Mouse (Mus musculus) midbrain, embryonic 10.5 days (tissue): Measurements from ENCODE around the gene Rybp. TPM values are rescaled to one million over a fixed set of nuclear protein-coding genes. Genes with fewer than 3 reads are reported as not detected.

Experiments used
- DNase-seq: peaks from one replicate; pipeline ENCODE4 v3.0.0-alpha.2; 2017; ENCODE audit warnings: low spot score
- H3K27ac ChIP-seq: fragments of 300-500 bp; sonication (generic); replicated peaks from 2 replicates; pipeline ENCODE4 v1.5.1; 2016; ENCODE audit warnings: mild to moderate bottlenecking
- H3K27me3 ChIP-seq: fragments of 300-500 bp; sonication (generic); 2 replicates; pipeline ENCODE4 v1.6.1; 2016; ENCODE audit warnings: low read depth, mild to moderate bottlenecking; ENCODE audit not compliant: poor library complexity, severe bottlenecking
- H3K36me3 ChIP-seq: fragments of 300-500 bp; sonication (generic); 2 replicates; pipeline ENCODE4 v1.6.1; 2016; ENCODE audit warnings: mild to moderate bottlenecking, moderate library complexity
- H3K4me1 ChIP-seq: fragments of 300-500 bp; sonication (generic); 2 replicates; pipeline ENCODE4 v1.6.1; 2016
- H3K4me3 ChIP-seq: fragments of 300-500 bp; sonication (generic); 2 replicates; pipeline ENCODE4 v1.5.1; 2016; ENCODE audit warnings: mild to moderate bottlenecking, moderate library complexity
- H3K9me3 ChIP-seq: fragments of 300-500 bp; sonication (generic); replicated peaks from 2 replicates; pipeline ENCODE4 v1.6.1; 2016; ENCODE audit warnings: mild to moderate bottlenecking
- WGBS: fragments of 180-500 bp; shearing (Covaris S2); methylation state at CpG from one replicate; pipeline ENCODE4 v1.1.7; 2016; 5-methylcytosine and 5-hydroxymethylcytosine counted together
- polyA plus RNA-seq: library from polyadenylated mRNA; unstranded; fragments of >200 nt; fragmentation: Nextera tagmentation; extraction: Ambion mirVana; gene quantifications from 2 replicates; pipeline ENCODE4 v1.2.1, GENCODE M21; 2016

The Rybp gene
- polyA plus RNA-seq, 1 experiment from 2014 or later = 11.2 TPM

DNA sequence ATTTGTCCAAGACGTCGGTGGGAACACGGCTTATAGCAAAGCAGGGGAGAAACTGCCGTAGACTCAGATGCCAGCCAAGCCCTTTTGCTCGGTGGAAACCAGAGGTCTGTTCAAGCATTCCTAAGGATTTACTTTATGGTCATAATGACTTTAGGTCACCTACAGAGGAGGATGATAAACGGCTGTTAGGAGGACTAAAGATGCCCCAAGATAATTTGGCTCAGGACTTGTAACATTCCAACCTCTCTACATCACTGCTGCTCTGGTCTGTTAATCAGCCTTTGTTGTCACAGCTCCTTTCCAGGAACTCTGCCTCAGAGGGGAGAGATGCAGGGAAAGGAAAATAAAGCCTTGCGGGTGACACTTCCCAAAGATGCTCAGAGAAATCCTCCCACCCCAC lies 93.5 kb downstream of the Rybp start:
- WGBS = 79% methylated on average over 7 of the region's 7 CpGs
- DNase-seq = no peak
- H3K4me3 ChIP-seq = no peak overlapping the region
- H3K27ac ChIP-seq = no peak overlapping the region
- peaks cover 32% of the 10 kb centered on the region for H3K4me1 ChIP-seq
- no peaks in the 10 kb centered on the region for H3K9me3 ChIP-seq
- H3K27me3 ChIP-seq = peaks cover 85% of the 10 kb centered on the region
- no peaks in the 10 kb centered on the region for H3K36me3 ChIP-seq

DNA sequence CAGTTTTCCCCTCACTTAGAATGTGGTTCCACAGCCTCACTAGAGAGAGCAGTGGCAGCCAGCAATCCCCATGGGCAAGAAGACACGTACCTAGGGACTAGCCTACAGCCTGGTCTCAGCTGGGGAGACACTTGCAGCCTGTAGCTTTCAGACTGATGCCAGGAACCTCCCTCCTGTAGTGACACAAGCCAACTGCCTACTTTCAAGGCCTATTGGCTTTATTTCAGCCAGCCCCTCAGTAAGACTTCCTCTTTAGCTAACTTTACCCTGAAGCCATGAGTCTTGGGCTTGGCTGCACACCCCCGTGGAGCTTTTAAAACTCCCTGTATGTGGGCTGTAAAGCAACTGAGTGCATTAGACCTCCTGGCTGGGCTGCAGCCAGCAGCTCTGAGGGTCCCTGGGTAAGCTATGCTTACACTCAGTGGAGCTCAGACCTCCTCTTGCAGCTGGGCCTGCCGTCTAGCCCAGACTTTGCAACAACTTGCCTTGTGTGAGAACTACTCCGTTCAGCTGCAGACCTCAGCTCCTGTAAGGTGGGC lies 94.5 kb downstream of the Rybp start:
- 57% methylated on average over 4 of the region's 4 CpGs for WGBS
- peaks cover 85% of the 10 kb centered on the region for H3K27me3 ChIP-seq
- peaks cover 32% of the 10 kb centered on the region for H3K4me1 ChIP-seq

DNA sequence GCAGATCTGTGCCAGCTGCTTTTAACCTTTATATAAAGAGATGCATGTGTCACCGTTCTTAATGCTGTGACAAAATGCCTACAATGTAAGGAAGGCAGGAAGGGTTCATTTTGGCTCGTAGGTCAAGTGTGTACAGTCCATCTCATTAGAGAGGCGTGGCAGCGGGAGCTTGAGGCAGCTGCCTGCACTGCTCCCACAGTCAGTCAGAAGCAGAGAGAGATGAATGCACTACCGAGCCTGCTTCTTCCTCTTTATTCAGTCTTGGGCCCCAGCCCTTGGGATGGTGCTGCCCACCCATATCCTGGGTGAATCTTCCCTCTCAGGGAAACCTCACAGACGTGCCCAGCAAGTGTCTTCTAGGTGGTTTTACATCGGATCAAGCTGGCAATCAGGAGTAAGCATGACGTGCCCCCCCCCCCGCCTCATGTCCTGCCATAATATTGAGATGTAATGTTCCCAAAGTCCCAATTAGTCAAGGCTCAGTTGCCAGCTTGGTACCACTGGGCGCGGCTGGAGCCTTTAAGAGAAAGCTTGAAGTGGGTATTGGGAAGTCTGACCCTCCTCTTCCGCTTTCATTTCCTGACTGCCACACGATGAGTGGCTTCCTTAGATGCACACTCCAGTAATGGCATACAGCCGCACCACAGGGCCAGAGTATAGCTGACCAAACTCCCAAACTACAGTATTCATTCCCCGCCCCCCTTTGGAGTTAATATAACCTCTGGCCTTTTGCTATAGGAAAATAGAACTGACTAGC lies 96.3 kb downstream of the Rybp start:
- no peak for DNase-seq
- Histone ChIP-seq H3K4me1 (peaks cover 29% of the 10 kb centered on the region), H3K27me3 (peaks cover 87% of the 10 kb centered on the region), H3K4me3 (no peak overlapping the region), H3K27ac (no peak overlapping the region), H3K9me3 (no peaks in the 10 kb centered on the region), H3K36me3 (no peaks in the 10 kb centered on the region)
- 85% methylated on average over 15 of the region's 15 CpGs for WGBS

More for the DNA sequence above, 94.5 kb downstream of the Rybp start:
- no peaks in the 10 kb centered on the region for H3K9me3 ChIP-seq
- no peak for DNase-seq
- no peak overlapping the region for H3K4me3 ChIP-seq
- no peaks in the 10 kb centered on the region for H3K36me3 ChIP-seq
- no peak overlapping the region for H3K27ac ChIP-seq

DNA sequence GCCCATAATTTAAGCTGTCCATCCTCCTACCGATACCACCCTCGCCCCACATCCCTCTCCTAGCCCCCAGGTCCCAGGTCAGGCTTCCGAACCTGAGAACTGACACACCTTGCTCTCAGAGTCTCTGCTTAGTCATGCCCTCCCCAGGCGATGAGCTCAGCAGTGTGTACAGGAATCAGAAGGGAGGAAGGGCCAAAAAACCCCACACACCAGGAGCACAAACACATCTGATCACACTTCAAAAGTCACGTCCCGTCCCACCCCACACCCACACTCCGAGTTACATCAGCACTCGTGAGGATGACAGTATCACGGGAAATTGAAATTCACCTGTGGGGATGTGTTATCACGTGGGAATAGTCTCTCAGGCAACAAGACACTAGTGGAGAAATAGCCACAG lies 97.0 kb downstream of the Rybp start:
- 91% methylated on average over 10 of the region's 10 CpGs for WGBS
- no peak for DNase-seq
- peaks cover 29% of the 10 kb centered on the region for H3K4me1 ChIP-seq
- peaks cover 90% of the 10 kb centered on the region for H3K27me3 ChIP-seq
- no peaks in the 10 kb centered on the region for H3K9me3 ChIP-seq
- no peak overlapping the region for H3K4me3 ChIP-seq
- no peak overlapping the region for H3K27ac ChIP-seq
- no peaks in the 10 kb centered on the region for H3K36me3 ChIP-seq

DNA sequence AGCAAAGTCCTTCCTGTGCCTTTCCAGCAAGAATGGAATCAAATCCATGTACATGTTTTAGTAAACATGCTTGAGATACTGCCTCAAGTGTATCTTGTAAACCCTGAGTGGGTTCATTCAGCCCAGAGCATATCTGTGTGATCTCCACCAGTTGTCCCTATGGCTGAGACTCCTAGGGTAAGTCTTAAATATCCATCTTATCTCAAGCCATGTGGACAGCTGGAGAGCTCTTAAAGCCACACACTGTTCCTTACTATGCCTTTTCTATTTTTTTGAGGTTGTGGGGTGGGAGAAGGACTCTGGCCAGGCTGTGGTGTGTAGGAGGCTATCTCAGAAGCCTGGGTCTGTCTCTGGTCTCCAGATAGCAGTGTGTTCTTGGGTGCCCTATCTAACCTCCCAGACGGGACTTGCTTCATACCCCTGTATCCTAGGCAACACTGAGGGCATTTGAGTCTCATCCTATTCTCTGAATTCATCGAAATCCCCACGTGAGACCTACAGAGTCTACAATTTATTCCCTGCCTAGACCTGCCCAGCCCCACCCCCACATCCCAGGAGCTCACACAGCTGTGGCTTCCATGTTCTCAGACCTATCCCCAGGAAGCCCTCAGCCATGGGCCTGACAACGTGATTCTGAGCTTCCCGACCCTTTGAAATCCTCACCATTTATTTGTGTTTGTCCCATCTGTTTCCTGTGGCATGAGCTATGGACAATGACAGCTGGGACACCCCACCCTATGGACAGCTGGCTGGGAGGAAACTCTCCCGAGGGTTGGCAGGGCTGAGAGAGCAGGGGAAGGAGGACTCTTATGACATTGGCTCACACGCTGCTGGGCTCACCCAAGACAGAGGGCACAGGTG lies 98.2 kb downstream of the Rybp start:
- DNase-seq = no peak
- H3K4me3 ChIP-seq = no peak overlapping the region
- H3K27me3 ChIP-seq = peaks cover 90% of the 10 kb centered on the region
- H3K27ac ChIP-seq = no peak overlapping the region
- H3K4me1 ChIP-seq = peaks cover 31% of the 10 kb centered on the region
- 53% methylated on average over 7 of the region's 7 CpGs for WGBS
- H3K36me3 ChIP-seq = no peaks in the 10 kb centered on the region
- H3K9me3 ChIP-seq = no peaks in the 10 kb centered on the region

DNA sequence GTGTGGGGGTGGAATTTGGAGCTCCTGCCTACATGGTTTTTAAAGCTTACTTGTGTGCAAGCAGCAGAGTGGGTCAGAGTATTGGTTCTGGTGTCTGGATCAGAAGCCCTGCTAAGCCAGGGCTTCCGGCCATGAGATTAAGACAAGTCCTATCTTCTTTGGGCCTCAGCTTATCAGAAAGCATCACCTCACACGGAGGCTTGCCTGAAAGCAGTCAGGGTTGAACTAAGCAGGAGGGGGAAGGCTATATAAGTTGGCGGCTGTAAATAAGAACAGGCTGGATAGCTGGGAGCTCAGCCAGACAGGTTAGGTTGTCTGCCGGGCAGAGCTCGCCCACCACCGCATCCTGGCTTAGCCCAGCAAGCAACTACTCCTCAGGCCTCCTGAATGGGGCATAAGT lies 99.5 kb downstream of the Rybp start:
- peaks cover 93% of the 10 kb centered on the region for H3K27me3 ChIP-seq
- H3K36me3 ChIP-seq = no peaks in the 10 kb centered on the region
- H3K4me3 ChIP-seq = no peak overlapping the region
- H3K9me3 ChIP-seq = no peaks in the 10 kb centered on the region
- H3K27ac ChIP-seq = no peak overlapping the region
- peaks cover 31% of the 10 kb centered on the region for H3K4me1 ChIP-seq
- no peak for DNase-seq
- WGBS = 76% methylated on average over 6 of the region's 6 CpGs

DNA sequence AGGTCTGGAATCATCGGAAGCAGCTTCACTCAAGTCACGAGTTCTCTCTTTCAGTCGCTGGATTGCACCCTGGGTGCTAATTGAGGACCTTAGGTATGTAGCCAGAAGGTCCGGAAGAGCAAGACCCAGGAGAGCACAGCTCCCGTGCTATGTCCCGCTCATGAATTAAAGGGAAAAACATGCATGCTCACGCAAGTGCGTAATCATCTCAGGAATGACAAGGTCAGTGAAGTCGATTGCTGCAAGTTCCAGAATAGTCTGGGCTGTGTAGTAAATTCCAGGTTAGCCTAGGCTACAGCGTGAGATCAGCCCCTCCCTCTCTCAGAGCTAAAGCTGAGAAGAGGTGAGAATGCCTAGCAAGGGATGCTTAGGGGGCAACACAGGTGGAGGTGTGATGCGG lies 100.5 kb downstream of the Rybp start:
- no peak for DNase-seq

DNA sequence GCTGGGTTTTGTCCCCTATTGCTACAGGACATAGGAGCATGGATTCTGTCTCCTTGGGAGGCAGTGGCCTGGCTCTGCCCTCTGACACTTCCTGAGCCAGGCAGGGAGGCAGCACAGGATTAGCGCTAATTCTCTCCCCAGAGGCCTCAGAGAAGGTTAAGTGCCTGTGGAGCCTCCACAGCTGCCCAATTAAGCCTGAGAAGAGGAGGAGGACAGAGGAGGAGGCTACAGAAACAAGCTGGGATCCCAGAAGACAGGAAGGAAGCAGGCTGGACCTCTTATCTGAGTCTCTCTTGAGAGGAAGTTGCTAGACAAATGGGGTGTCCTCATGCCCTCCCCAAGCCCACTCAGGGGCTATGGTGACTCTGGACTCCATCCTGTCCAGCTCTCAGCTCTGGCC lies 101.8 kb downstream of the Rybp start:
- no peaks in the 10 kb centered on the region for H3K36me3 ChIP-seq
- peak; percentile 40 for DNase-seq
- no peak overlapping the region for H3K4me3 ChIP-seq
- peaks cover 28% of the 10 kb centered on the region for H3K4me1 ChIP-seq
- H3K27me3 ChIP-seq = peaks cover 98% of the 10 kb centered on the region
- 3% methylated on average over 1 of the region's 1 CpGs for WGBS
- 0 out of 2 replicates have a peak overlapping the region, but pooled peaks have one; percentile 49 for H3K27ac ChIP-seq
- no peaks in the 10 kb centered on the region for H3K9me3 ChIP-seq

More for the DNA sequence above, 100.5 kb downstream of the Rybp start:
- H3K27ac ChIP-seq = no peak overlapping the region
- peaks cover 98% of the 10 kb centered on the region for H3K27me3 ChIP-seq
- H3K36me3 ChIP-seq = no peaks in the 10 kb centered on the region
- H3K9me3 ChIP-seq = no peaks in the 10 kb centered on the region
- 89% methylated on average over 11 of the region's 11 CpGs for WGBS
- H3K4me3 ChIP-seq = no peak overlapping the region
- H3K4me1 ChIP-seq = peaks cover 31% of the 10 kb centered on the region

DNA sequence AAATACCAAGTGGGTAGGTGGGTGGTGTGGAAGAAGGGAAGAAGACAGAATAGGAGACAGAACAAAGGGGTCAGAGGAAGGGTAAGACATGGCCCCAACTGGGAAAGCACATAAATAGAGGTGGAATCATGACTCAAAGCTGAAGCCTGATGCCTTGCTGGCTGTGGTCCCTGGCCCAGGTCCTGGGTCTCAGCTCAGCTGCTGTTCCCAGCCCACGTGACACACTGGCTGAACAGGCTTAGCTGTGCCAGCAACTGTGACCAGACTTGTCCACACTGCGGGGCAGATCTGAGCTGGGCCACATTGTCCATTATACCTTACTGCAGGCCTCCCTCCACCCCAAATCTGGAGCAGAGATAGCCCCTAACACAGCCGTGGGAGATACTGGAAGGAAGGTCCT lies 103.9 kb downstream of the Rybp start:
- no peaks in the 10 kb centered on the region for H3K9me3 ChIP-seq
- no peaks in the 10 kb centered on the region for H3K36me3 ChIP-seq
- H3K27me3 ChIP-seq = peaks cover 91% of the 10 kb centered on the region
- no peak overlapping the region for H3K4me3 ChIP-seq
- DNase-seq = no peak
- WGBS = 86% methylated on average over 3 of the region's 3 CpGs
- peaks cover 15% of the 10 kb centered on the region for H3K4me1 ChIP-seq
- H3K27ac ChIP-seq = no peak overlapping the region

DNA sequence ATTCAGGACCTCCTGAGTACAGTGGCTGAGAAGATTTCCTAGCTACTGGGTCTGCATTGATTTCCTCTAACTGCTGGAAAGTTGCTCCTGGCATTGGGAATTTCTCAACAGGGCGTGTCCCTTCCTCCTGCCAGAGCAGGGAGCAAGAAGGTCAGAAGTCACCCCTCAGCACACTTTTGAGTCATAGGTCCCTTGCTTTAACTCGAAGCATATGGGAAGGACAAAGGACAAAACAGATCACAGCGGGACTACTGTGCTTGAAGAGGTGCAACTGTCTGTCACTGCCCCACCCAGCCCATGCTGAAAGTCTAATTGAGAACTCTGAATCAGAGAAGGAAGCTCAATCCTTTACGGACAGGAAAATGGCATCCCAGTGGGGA lies 106.4 kb downstream of the Rybp start:
- peaks cover 76% of the 10 kb centered on the region for H3K27me3 ChIP-seq
- no peak overlapping the region for H3K4me3 ChIP-seq
- DNase-seq = no peak
- H3K9me3 ChIP-seq = no peaks in the 10 kb centered on the region
- WGBS = 62% methylated on average over 4 of the region's 4 CpGs
- no peak overlapping the region for H3K27ac ChIP-seq
- no peaks in the 10 kb centered on the region for H3K36me3 ChIP-seq
- peaks cover 9% of the 10 kb centered on the region for H3K4me1 ChIP-seq

DNA sequence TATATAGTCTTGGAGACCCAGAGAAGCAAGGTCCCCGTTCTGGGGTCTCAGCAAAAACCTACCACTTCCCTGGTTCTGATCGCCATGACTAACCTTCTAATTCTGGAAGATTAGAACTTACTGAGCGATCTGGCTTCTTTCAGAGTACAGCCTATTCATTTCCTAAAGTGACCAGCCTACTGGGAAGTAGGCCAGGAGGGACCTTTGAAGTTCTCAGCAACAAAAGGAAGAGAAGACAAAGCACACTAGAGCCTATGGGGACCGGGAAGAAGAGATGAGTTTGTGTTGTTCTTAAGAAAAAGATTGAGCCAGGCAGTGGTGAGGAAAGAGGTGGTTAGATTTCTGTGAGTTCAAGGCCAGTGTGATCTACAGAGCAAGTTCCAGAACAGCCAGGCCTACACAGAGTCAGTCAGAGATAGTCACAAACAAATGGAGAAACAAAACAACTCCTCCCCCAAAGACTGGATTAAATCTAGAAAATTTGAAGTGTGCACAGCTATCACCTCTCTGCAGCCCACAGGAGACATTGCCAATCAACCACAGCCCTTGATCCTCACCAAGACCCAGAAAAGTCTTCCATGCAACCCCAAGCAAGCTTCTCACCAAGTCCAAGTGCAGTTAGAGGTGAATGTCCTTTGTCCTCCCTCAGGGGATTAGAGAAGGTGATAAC lies 106.9 kb downstream of the Rybp start:
- Histone ChIP-seq H3K27me3 (peaks cover 72% of the 10 kb centered on the region), H3K4me1 (peaks cover 4% of the 10 kb centered on the region), H3K36me3 (no peaks in the 10 kb centered on the region), H3K4me3 (no peak overlapping the region), H3K9me3 (no peaks in the 10 kb centered on the region), H3K27ac (no peak overlapping the region)
- DNase-seq = no peak
- 74% methylated on average over 4 of the region's 4 CpGs for WGBS

DNA sequence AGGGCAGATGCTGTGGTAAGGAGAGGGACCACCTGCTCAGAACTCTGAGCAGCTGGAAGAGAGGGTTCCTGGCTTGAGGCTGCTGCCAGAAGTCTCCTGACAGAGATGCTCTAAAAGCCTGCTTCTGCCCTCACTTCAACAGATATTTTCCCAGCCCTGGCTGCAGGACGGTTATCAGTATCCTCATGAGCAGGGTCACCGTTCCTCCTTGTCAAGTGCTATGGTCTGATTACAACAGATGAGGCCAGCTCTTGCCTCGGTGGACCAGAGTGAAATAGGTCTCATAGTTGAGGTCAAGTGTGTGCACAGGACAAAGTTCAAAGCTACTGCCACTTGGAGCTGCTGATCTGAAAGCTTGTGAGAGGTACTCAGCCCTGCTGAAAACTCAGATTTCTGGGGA lies 108.5 kb downstream of the Rybp start:
- H3K27me3 ChIP-seq = peaks cover 61% of the 10 kb centered on the region
- H3K4me3 ChIP-seq = no peak overlapping the region

More for the DNA sequence above, 108.5 kb downstream of the Rybp start:
- no peaks in the 10 kb centered on the region for H3K36me3 ChIP-seq
- 85% methylated on average over 3 of the region's 3 CpGs for WGBS
- H3K9me3 ChIP-seq = no peaks in the 10 kb centered on the region
- no peak for DNase-seq
- no peaks in the 10 kb centered on the region for H3K4me1 ChIP-seq
- no peak overlapping the region for H3K27ac ChIP-seq
